Mouse (Mus musculus): Measurements from ENCODE around the gene Adck1.

DNA sequence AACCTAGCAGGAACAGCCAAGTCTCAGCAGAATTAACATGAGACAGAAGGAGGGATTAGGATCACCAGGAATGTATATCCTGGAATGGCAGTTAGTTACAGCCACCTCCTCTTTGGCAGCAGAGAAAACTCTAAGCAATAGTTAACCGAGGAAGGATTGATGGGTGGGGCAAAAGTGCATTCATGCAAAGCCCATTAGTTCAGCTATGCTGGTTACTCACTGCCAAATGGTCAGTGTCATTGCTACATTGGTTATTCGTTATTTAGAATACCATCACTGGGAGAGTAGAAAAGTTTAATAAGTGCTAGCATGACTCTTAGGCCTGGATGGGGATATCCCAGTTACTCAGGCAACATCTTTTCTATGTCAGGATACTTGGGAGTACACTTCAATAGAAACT lies 130.5 kb downstream of the Adck1 start:
- TF ChIP-seq CTCF (IDR thresholded peaks at IDR 0.05; ENCODE audit: extremely low read depth, insufficient read length, insufficient replicate concordance, low read depth, low read length) (no peak), POLR2A (IDR thresholded peaks at IDR 0.05; ENCODE audit: low read depth, low read length) (no peak)

Measured in small intestine, adult 2 months (tissue).